Mouse (Mus musculus): Measurements from ENCODE around the gene Cdk10. TPM values are rescaled to one million over a fixed set of nuclear protein-coding genes. Genes with fewer than 3 reads are reported as not detected.
"Not testable (repeated sequence)": the region's sequence is repeated elsewhere in the genome, so short reads cannot be mapped to it uniquely, and the experiment has no call there.

The Cdk10 gene
- total RNA-seq, 4 experiments from 2014 or later: 9.7 to 14.3 (median 12.0) TPM

DNA sequence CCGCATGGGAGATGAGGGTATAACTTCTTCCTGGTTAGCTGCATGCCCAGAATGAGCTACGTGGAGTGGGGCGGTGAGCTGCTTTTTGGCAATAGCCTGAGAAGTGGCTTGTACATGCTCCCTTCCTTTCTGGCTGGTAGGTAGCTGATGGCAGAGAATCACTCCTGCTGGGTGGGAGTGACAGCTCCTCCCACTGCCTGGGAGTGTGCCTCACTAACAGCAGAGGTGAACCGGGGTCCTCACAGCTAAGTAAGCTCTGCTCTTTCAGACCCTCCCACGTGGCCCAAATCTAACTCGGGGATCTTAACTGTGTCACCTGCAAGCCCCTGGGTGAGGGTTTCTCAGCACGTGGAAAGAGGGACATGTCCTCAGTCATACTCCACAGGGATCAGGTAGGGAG, 7.9 kb downstream of the Cdk10 start:
- no peak for DNase-seq (ENCODE audit: low spot score in 2 of 2)

DNA sequence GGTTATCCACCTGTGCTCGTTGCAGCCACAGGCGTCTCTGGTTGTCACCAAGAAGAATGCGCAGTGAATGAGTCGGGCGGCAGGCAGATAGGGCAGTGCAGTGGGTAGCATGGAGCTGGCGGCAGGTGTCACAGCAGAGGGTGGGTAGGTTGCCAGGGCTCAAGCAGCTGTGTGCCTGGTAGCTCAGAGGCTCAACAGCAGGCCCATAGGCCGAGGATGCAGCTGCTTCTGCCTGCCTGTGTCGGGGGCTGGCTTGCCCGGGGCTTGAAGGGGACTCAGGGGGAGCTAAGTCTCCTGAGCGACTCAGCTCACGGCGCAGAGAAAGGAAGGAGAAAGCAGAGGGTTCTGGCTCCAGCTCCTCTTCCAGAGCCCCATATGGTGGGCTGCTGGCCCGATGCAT, 8.7 kb downstream of the Cdk10 start:
- DNase-seq (ENCODE audit: low spot score in 2 of 2): no peak

DNA sequence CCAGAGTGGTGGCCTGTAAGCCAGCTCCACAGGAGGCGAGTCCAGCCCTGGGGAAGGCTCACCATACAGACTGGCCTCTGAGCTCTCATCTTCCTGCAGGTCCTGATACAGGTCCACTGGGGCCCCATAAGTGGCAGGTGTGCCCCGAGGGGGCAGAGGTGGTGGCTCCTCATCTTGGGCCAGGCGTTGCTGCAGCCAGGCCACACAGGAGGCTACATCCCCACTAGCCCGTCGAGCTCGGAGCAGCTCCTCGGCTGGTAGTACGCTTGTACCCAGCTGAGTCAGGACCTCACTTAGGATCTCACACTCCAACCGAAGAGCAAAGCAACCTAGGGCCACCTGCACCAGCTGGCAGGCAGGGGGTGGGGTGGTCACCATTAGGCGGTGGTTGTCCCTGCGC, 9.1 kb downstream of the Cdk10 start:
- DNase-seq (ENCODE audit: low spot score in 2 of 2): no peak

DNA sequence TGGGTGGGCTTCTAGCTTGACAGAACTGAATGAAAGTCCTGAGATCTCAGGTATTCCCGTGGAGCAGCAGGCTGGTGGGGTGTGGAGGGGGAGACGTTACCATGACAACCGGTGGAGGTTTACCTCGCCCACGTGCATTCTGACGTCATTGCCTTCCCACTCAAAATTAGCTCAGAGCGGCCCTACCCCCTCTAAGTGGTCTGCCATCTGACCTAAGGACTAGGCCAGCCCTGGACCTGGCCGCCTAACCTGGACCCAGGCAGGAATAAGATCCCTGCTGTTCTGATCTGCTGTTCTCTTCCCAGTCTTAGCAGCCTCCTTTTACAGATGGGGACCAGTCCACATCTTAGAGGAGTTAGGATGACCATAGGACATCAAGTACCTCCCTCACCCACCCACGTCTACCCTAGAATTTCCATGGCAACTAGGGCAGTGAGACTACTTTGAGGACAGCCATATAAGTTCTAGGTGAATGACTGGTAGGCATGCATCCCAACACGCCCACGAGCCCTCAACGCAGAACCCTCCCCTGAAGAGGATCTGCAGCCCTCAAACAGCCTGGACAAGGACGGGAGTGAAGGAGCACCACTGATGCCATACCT, 10.4 kb downstream of the Cdk10 start:
- no peak for DNase-seq (ENCODE audit: low spot score in 2 of 2)

DNA sequence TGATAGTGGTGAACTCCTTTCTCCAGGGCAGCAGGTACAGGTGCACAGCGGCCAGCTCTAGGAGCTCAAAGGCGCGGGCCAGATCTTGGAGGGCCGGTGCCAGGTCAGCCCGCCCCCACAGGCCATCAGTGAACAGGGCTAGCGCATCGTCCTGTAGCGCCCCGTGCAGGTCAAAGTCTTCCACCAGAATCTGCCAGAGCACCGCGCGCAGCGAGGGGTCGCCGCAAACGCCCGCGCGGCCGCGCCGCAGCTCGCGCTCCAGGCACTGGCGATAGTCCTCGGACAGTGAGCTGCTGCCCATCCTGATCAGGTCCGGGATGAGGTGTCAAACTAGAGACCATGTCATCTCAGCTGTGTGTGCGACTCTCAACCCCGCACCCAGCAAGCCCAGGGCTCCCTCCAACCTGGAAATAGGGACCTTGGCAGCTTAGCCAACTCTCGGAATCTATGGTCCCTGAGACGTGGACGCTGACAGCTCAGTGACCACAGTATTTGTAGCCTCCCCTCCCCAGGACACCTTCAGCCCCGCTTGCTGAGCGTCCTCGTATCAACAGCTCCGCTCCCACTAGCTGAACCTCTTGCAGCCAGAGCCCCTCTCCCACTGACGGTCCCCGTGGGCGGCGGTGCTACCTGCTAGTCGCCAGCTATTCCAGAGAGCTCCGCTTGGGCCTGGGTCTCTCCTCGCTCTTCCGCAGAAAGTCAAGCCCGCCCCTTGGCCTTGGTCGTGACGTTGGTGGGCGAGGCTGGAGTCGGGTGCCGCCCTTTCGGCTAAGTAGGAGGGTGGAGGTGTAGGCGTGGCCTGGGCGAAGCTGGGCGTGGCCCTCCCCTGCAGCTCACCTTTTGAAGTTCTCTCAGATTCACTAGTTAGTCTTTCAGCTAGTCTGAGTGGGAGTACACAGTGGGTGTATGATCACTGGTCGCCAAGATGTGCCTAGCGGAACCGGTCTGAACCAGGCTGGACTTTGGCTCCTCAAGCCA, 11.2 kb downstream of the Cdk10 start, which contains the start of gene Spata2l:
Gene Spata2l, minus strand, starts transcription at position 714 of the 978 bp plus-strand sequence.
- peak; percentile 75 to 79 for DNase-seq (ENCODE audit: low spot score in 2 of 2)

DNA sequence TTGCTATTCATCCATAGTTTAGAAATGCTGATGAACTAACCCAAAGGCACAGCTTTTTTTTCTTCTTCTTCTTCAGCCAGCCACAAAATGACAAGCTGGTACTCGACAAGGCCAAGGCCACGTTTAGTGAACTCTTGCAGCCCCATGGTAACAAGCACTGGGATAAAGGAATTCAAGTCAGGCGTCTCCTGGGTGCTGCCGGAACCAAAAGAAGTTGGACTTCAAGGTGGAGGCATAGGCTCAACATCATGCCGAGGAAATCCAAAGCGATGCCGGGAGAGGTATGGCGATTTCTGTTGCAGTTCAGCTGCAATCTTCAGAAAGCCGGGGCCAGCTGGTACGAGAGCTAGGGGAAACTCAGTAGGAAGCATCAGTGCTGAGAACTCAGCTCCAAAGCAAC, 14.8 kb downstream of the Cdk10 start:
- no peak for DNase-seq (ENCODE audit: low spot score in 2 of 2)

DNA sequence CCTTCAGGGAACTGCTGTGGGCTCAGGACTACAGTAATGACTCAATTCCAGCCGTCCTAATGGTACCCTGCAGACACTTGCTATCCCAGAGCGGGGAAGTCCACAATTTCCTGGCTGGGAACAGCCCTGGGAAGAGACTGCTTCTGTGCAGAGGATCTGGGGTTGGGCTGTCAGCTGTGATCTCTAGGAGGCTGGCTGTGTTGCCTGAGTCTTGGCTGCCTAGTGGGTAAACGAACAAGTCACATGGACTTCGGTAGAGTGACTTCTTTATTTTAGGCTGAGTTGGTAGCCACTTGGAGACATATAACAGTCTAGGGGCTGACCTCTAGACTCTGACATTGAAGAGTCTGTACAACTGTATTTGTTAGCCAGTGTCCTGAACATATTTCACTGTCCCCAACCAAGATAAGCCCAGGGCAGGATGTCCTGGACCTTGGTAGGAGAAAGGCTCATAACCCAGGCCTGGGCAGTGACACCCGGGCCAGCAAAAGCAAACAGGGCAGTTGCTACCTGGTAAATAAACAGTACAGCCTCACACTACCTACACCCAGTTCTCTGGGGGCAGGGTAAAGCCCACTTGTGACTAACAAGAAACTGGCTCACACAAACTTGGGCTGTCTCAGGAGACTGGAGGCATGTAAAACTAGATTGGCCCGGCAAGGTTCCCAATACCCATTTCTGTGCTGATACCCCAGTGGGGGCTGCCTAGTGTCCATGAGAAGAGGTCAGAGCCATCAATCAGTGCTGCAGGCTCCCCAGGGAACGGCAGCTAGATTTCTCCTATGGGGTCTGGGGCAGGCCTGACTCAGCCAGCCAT, 17.7 kb downstream of the Cdk10 start:
- DNase-seq (ENCODE audit: low spot score in 2 of 2): no peak

DNA sequence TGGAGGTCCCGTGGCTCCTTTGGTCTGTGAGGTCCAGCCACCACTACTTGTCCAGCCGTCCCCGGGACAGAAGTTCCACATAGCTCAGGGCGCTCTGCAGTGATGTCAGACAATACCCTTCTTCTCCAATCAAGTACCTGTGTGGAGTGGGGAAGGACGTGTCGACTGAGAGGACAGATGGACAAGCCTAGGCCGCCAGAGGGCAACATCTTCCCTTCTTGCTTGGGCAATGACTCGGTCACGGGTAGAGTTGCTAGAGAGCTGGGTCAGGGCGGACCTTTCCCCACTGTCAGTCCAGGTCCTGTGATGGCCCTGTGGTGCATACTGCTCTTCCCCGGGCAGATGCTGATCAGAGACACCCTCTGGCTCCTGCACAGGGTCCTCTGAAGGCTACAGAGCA, 18.4 kb downstream of the Cdk10 start:
- DNase-seq (ENCODE audit: low spot score in 2 of 2): no peak

DNA sequence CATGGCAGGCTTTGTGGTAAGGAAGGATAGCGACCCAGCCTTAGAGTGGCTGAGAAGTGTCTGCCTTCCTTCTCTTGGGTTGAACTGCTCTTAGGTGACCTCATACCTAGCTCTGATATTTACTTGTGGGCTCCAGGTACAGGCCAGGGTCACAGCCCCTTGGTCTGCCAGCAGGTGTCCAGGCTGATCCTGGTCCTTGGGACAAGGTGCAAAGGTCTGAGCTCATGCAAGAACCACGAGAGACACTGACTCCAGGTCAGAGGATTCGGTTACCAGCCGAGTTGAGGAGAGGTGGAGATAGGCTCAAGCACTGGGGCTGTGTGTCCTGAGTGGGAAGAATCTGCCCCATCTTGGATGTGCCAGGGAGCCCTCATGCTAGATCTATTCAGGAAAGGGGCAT, 19.7 kb downstream of the Cdk10 start:
- DNase-seq (ENCODE audit: low spot score in 2 of 2): no peak

DNA sequence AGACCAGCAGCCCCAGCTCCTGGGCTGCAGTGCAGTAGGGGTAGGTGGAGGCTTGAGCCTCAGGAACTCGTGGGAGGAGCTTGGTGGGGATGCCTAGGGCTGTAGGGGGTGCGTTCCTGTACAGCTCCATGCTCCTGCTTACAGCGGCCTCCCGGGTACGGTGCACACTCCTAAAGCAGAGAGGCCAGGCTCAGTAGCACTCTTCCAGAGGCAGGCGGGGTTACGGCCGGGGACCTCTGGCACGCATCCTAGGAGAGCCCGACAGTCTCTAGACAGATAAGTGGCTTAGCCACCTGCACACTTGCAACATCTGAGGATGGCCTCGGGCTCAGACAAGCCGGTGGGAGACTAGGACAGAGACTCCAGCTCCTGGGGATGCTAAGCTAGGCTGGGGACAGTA, 20.9 kb downstream of the Cdk10 start:
- DNase-seq (ENCODE audit: low spot score in 2 of 2): no peak

DNA sequence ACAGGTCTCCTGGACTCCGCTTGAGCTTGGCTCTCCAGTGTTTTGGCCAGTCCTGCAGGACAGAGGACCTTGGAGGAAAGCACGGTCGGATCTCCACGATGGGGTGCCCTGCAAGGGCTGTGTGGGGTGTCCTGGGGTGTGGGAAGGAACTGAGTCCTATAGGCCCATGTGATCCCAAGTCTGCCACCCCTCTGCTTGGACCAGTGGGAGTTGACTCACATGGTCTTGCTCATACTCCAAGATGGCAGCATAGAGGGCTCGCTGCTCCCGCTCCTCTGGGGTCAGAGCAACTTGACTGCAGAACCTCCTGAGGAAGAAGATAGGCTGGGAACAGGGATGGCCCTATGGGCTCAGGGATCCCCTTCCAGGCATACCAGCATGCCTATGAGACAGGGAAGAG, 23.1 kb downstream of the Cdk10 start:
- DNase-seq (ENCODE audit: low spot score in 2 of 2): no peak

DNA sequence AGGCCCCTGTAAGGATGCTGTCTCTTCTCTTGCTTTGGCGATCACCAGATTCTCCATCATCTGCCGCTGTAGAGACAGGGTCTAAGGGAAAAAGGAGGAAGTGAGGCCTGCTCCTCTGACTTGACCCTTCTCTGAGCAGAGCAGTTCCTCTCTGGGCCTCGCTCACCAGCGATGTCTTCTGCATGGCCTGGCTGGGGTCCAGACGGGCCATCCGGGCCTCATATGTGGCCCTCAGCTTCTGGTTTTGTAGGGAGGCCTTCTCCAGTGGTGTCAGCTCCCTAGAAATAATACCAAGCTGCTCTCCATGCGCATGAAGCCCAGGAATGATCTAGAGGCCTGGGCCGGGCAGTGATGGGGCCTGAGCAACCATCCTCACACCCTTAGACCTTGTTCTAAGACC, 24.0 kb downstream of the Cdk10 start:
- DNase-seq (ENCODE audit: low spot score in 2 of 2): no peak

DNA sequence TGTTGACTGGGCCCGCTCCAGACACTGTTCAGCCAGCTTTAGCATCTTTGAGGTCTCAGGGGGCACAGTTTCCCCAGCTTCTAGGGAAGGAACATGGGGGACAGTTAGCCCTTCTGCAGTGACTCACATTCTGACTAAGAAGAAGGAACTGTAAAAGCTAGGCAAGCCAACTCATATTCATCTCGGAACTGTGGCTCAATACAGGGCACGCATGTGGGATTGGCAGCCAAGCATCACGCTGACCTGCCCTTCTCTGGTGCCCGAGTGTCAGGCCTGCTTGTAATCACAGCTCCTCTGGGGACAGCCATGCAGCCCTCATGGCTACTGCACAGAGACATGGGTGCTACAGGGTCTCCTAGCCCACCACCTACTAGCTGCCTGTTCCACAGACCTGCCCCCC, 26.3 kb downstream of the Cdk10 start:
- no peak for DNase-seq (ENCODE audit: low spot score in 2 of 2)

DNA sequence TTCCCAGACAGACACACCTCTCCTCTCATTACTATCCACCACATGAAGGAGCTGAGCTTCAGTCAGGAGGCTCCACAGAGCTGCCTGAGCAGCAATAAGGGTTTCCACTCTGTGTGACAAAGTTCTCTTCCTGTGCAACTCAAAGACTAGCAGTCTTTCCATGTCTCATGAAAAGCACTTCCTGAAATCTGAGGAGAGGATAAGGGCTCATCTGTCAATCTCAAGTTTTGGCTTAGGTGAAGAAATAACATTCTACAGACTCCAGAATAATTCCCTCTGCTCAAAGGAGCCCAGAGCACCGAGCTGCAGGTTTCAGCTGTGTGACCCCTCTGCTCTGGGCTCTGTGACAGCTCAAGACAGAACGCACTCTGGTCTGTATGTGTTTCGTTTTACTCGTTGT, 28.3 kb downstream of the Cdk10 start:
- DNase-seq (ENCODE audit: low spot score in 2 of 2): no peak

DNA sequence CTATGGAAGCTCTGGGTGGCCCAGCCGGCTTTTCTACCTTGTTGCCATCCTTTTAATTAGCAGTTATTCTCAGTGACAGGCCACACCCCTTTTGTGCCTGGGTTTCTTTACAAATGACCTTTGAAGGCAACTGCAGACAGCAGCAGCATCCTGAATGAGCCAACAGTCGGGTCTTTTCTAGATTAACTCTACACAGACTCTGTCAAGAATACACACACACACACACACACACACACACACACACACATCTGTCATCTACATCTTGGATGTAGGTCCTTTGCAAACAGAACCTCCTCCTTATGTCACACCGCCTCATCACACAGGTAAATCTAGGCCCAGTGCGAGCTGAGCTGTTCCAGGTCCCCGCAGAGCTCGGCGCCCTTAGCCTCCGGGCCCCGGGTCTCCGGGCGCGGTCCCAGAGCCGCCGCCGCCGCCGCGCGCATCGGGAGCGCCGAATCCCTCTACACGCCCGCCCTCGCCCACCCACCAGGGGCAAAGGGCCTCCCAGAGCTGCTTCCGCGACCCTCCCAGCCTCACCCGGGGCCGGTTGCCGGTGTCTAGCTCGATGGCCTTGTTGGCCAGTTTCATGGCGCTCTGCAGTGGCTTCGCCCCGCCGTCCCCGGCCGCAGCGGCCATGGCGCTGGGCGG, 28.9 kb downstream of the Cdk10 start:
- DNase-seq (ENCODE audit: low spot score in 2 of 2): no peak

DNA sequence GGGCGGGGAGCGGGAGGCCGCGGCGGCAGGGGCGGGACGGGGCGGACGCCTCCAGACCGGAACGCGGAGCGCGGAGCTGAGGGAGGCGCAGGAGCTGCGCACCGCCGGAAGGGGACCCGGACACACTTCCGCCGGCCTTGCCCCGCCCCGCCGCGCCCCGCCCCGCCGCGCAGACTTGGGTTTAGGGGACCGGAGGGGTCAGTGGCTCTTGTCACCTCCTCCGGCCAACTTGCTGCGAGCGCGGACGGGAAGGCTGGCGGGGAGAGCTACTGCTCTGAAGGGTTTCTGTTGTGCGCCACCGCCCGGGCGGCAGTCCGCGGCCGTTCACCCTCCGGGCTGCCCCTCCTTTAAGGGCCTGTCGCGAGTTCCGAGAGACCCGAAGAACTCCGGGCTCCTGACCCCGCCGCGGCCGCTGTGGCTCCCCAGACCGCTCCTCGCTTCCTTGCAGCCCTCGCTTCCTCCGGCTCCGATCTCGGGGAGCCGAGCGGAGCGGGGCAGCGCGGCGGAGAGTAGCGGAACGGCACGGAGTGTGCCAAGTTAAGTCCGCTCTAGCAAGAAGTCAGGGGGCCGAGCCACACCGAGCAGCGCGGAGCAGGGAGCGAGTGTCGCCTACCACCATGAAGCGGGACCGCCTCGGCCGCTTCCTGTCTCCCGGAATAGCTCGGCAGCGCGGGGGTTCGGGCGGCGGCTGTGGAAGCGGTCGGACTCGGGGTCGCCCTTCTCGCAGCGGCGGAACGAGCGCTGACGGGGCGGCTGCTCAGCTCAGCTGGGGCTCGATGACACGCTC, 29.6 kb downstream of the Cdk10 start, which contains the start of the genes Zfp276 and Vps9d1:
Gene Zfp276, plus strand, starts transcription at position 97 of the 787 bp plus-strand sequence.
Gene Vps9d1, minus strand, starts transcription at position 250 of the 787 bp plus-strand sequence.
- peak; percentile 61 to 65 for DNase-seq (ENCODE audit: low spot score in 2 of 2)

DNA sequence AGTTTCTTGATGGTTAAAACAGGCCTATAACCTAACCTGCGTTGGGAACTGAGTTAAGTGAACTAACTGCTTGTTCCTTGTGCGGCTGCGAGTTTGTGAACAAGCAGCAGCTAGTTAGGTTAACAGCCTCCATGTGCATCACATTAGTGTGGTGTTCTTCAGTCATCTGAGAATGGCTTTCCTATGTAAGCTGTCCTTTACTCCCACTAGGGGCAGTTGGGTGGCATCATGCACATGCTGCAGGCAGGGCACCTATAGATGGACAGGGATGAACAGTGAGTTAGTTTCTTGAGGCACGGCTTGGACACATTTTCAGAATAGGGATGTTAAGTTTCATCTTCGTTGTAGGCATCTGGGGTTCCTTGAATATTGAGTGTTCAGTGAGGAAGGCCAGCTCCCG, 30.5 kb downstream of the Cdk10 start:
- no peak for DNase-seq (ENCODE audit: low spot score in 2 of 2)

DNA sequence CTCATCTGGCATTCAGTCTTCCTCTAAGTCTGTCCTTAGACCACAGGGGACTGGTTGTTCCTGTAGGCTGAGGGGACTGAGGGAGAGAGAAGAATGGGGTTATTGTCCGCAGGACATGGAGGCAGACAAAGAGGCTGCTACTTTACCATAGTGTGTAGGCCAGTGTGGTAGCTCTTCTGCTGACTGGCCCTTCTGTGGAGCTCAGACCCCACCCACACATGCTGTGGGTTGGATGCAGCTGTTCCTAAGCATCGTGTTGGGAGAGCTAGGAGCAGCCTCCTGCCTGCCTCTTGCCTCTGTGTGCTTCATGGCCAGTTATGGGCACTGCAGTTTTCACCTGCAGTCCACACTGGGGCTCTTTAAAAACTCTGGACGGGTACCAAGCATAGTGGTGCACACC, 32.5 kb downstream of the Cdk10 start:
- DNase-seq (ENCODE audit: low spot score in 2 of 2): no peak

DNA sequence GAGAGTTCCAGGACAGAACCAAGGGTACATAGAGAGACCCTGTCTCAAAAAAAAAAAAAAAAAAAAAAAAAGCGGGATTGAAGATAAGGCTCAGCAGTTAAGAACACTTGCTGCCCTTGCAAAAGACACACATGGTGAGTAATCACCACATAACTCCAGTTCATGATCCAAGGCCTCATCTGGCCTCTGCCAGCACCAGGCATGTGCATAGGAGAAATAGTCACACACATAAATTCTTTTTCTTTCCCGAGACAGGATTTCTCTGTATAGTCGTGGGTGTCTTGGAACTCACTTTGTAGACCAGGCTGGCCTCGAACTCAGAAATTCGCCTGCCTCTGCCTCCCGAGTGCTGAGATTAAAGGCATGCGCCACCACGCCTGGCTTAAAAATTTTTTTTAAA, 33.0 kb downstream of the Cdk10 start:
- not testable (repeated sequence) for DNase-seq (ENCODE audit: low spot score in 2 of 2)

DNA sequence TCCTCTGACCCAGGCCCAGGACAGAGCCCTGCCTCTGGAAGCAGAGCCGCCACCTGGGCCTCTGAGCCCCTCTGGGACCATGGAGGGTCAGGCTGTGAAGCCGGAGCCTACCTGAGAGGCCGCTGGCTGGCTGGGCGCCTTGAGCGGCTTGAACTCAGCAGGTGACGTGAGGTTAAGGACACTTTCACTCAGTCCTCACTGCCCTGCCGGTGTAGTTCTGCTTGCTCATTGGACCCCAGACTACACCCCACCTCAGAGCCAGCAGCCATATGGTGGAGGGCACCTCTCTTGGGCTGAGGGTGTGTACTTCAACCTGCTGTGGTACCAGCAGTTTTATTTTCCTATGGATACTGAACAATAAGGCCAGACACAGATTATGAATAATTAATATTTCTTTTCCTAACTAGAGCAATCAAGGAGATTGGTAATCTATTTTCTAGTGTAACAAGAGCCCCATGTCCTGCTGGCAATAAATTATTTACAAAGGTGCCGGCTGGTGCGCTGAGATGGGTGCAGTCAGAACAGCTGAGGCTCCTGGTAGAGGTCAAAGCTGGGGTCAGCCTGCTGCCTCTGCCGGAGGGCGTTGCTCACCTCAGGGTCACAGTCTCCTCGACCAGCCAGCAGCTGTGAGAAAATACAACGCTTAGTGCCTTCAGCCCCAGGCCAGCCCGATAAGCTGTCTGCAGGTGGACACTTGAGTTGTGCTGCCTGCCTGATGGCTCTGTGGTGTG, 43.4 kb downstream of the Cdk10 start:
- no peak for DNase-seq (ENCODE audit: low spot score in 2 of 2)
